Mouse (Mus musculus) forebrain, embryonic 12.5 days (tissue): ENCODE measurements around the gene Uap1l1. TPM values are rescaled to one million over a fixed set of nuclear protein-coding genes. Genes with fewer than 3 reads are reported as not detected.

Source experiments
- ATAC-seq: fragments of 200-750 bp; cut with Nextera tagmentation; 2 replicates; pipeline ENCODE4 v1.8.0; 2017; ENCODE audit warnings: moderate TSS enrichment; ENCODE audit not compliant: low FRiP score
- H3K27ac ChIP-seq: fragments of 300-500 bp; sonication (generic); 2 replicates; pipeline ENCODE4 v1.5.1; 2016; ENCODE audit warnings: mild to moderate bottlenecking
- H3K27me3 ChIP-seq: fragments of 300-500 bp; sonication (generic); 2 replicates; pipeline ENCODE4 v1.6.1; 2016; ENCODE audit warnings: mild to moderate bottlenecking
- H3K36me3 ChIP-seq: fragments of 300-500 bp; sonication (generic); replicated peaks from 2 replicates; pipeline ENCODE4 v1.6.1; 2016; ENCODE audit warnings: mild to moderate bottlenecking
- H3K4me1 ChIP-seq: fragments of 300-500 bp; sonication (generic); 2 replicates; pipeline ENCODE4 v1.6.1; 2016
- H3K4me2 ChIP-seq: fragments of 300-500 bp; sonication (generic); 2 replicates; pipeline ENCODE4 v1.6.1; 2016; ENCODE audit warnings: mild to moderate bottlenecking, moderate library complexity
- H3K4me3 ChIP-seq: fragments of 300-500 bp; sonication (generic); replicated peaks from 2 replicates; pipeline ENCODE4 v1.5.1; 2016; ENCODE audit warnings: mild to moderate bottlenecking
- H3K9ac ChIP-seq: fragments of 300-500 bp; sonication (generic); 2 replicates; pipeline ENCODE4 v1.6.1; 2016; ENCODE audit warnings: mild to moderate bottlenecking
- H3K9me3 ChIP-seq: fragments of 300-500 bp; sonication (generic); 2 replicates; pipeline ENCODE4 v1.6.1; 2016
- WGBS: fragments of 180-500 bp; shearing (Covaris S2); methylation state at CpG from one replicate; pipeline ENCODE4 v1.1.7; 2016; 5-methylcytosine and 5-hydroxymethylcytosine counted together
- polyA plus RNA-seq: library from polyadenylated mRNA; unstranded; fragments of >200 nt; fragmentation: Nextera tagmentation; extraction: Ambion mirVana; gene quantifications from 2 replicates; pipeline ENCODE4 v1.2.1, GENCODE M21; 2016

Uap1l1 gene
- polyA plus RNA-seq, 1 experiment from 2014 or later: 4.3 TPM

GRCm38 (mm10) chr2:25331470-25331869, 34.0 kb downstream of the Uap1l1 start:
- H3K27ac ChIP-seq: no peak overlapping the region
- H3K36me3 ChIP-seq: peaks cover 27% of the 10 kb centered on the region
- H3K9me3 ChIP-seq: no peaks in the 10 kb centered on the region
- WGBS: 67% methylated on average over 9 of the region's 9 CpGs
- peak overlapping the region; percentile 88; the same call in 1 of the 2 replicates for H3K9ac ChIP-seq
- no peak for ATAC-seq
- no peaks in the 10 kb centered on the region for H3K27me3 ChIP-seq
- peak overlapping the region; percentile 89 for H3K4me3 ChIP-seq
- peaks cover 15% of the 10 kb centered on the region for H3K4me1 ChIP-seq
- peak overlapping the region; percentile 92 for H3K4me2 ChIP-seq

GRCm38 (mm10) chr2:25328440-25328839, 37.0 kb downstream of the Uap1l1 start:
- H3K27me3 ChIP-seq: 0 out of 2 replicates have a peak, but pooled peaks cover 4% of the 10 kb centered on the region
- no peak for ATAC-seq
- H3K4me3 ChIP-seq: no peak overlapping the region
- H3K4me1 ChIP-seq: peaks cover 11% of the 10 kb centered on the region
- 33% methylated on average over 7 of the region's 7 CpGs for WGBS
- H3K9ac ChIP-seq: no peak overlapping the region
- no peaks in the 10 kb centered on the region for H3K36me3 ChIP-seq
- H3K27ac ChIP-seq: no peak overlapping the region
- H3K4me2 ChIP-seq: no peak overlapping the region
- H3K9me3 ChIP-seq: no peaks in the 10 kb centered on the region

GRCm38 (mm10) chr2:25326036-25326435, 39.4 kb downstream of the Uap1l1 start:
- Histone ChIP-seq H3K36me3 (no peaks in the 10 kb centered on the region), H3K27ac (no peak overlapping the region), H3K27me3 (peaks cover 20% of the 10 kb centered on the region), H3K9me3 (no peaks in the 10 kb centered on the region), H3K4me1 (peaks cover under 1% of the 10 kb centered on the region; the same call in 1 of the 2 replicates), H3K4me2 (no peak overlapping the region), H3K9ac (no peak overlapping the region), H3K4me3 (no peak overlapping the region)
- ATAC-seq: no peak
- 78% methylated on average over 2 of the region's 2 CpGs for WGBS

- Histone ChIP-seq H3K36me3 (no peaks in the 10 kb centered on the region), H3K4me3 (no peak overlapping the region), H3K9ac (no peak overlapping the region), H3K9me3 (no peaks in the 10 kb centered on the region), H3K27ac (no peak overlapping the region), H3K4me2 (no peak overlapping the region), H3K4me1 (peaks cover 10% of the 10 kb centered on the region), H3K27me3 (peaks cover 79% of the 10 kb centered on the region)
- WGBS: 39% methylated on average over 2 of the region's 2 CpGs
- ATAC-seq: no peak
Observed at GRCm38 (mm10) chr2:25320084-25320483, 45.4 kb downstream of the Uap1l1 start.

GRCm38 (mm10) chr2:25318971-25319773, 46.3 kb downstream of the Uap1l1 start, which contains the start of gene Grin1:
Gene Grin1, minus strand, starts transcription at chr2:25319187.
- Histone ChIP-seq H3K9ac (peak within 1 kb of the TSS; percentile 34; the same call in 1 of the 2 replicates), H3K4me1 (peaks cover 10% of the 10 kb centered on the region), H3K9me3 (no peaks in the 10 kb centered on the region), H3K27me3 (peaks cover 84% of the 10 kb centered on the region), H3K4me3 (peak within 1 kb of the TSS; percentile 45), H3K4me2 (peak within 1 kb of the TSS; percentile 65), H3K27ac (no peak within 1 kb of the TSS), H3K36me3 (no peaks in the 10 kb centered on the region)
- ATAC-seq: peak; percentile 78
- 9% methylated on average over 58 of the region's 58 CpGs for WGBS

GRCm38 (mm10) chr2:25318119-25318966, 47.1 kb downstream of the Uap1l1 start:
- Histone ChIP-seq H3K36me3 (no peaks in the 10 kb centered on the region), H3K27me3 (peaks cover 93% of the 10 kb centered on the region), H3K9ac (peak overlapping the region; percentile 34; the same call in 1 of the 2 replicates), H3K4me3 (peak overlapping the region; percentile 45), H3K27ac (no peak overlapping the region), H3K9me3 (no peaks in the 10 kb centered on the region), H3K4me2 (peak overlapping the region; percentile 65), H3K4me1 (peaks cover 10% of the 10 kb centered on the region)
- WGBS: 5% methylated on average over 31 of the region's 31 CpGs
- ATAC-seq: peak; percentile 41

GRCm38 (mm10) chr2:25311491-25311891, 54.0 kb downstream of the Uap1l1 start:
- Histone ChIP-seq H3K4me3 (no peak overlapping the region), H3K36me3 (no peaks in the 10 kb centered on the region), H3K27ac (no peak overlapping the region), H3K4me2 (no peak overlapping the region), H3K27me3 (peaks cover 100% of the 10 kb centered on the region), H3K4me1 (no peaks in the 10 kb centered on the region), H3K9me3 (no peaks in the 10 kb centered on the region), H3K9ac (no peak overlapping the region)
- WGBS: 7% methylated on average over 11 of the region's 11 CpGs
- no peak for ATAC-seq

- 3% methylated on average over 22 of the region's 22 CpGs for WGBS
- no peaks in the 10 kb centered on the region for H3K36me3 ChIP-seq
- no peak overlapping the region for H3K9ac ChIP-seq
- H3K4me2 ChIP-seq: no peak overlapping the region
- no peak overlapping the region for H3K27ac ChIP-seq
- no peaks in the 10 kb centered on the region for H3K9me3 ChIP-seq
- ATAC-seq: no peak
- H3K4me3 ChIP-seq: no peak overlapping the region
- H3K27me3 ChIP-seq: peaks cover 100% of the 10 kb centered on the region
- no peaks in the 10 kb centered on the region for H3K4me1 ChIP-seq
Observed at GRCm38 (mm10) chr2:25310969-25311368, 54.5 kb downstream of the Uap1l1 start.

GRCm38 (mm10) chr2:25310180-25310579, 55.3 kb downstream of the Uap1l1 start:
- 57% methylated on average over 10 of the region's 10 CpGs for WGBS
- no peak for ATAC-seq
- peaks cover 99% of the 10 kb centered on the region for H3K27me3 ChIP-seq
- H3K4me2 ChIP-seq: no peak overlapping the region
- H3K27ac ChIP-seq: no peak overlapping the region
- H3K36me3 ChIP-seq: no peaks in the 10 kb centered on the region
- H3K4me3 ChIP-seq: no peak overlapping the region
- no peak overlapping the region for H3K9ac ChIP-seq
- H3K4me1 ChIP-seq: 0 out of 2 replicates have a peak, but pooled peaks cover 4% of the 10 kb centered on the region
- no peaks in the 10 kb centered on the region for H3K9me3 ChIP-seq

Other genes with a start within 250 kb of the Uap1l1 start
- gene Nrarp, start 184.9 kb downstream of the Uap1l1 start, polyA plus RNA-seq: 76.8 and 81.0 TPM in 2 replicates
- gene Tor4a, start 168.8 kb downstream of the Uap1l1 start, polyA plus RNA-seq: 0.62 and 1.0 TPM in 2 replicates
- gene Nelfb, start 154.2 kb downstream of the Uap1l1 start, polyA plus RNA-seq: 106 and 111 TPM in 2 replicates
- not detected in 2 replicates for gene Stpg3, start 151.0 kb downstream of the Uap1l1 start, polyA plus RNA-seq
- 0.46 and 0.87 TPM in 2 replicates for gene Fam166a, start 146.9 kb downstream of the Uap1l1 start, polyA plus RNA-seq
- 496 and 501 TPM in 2 replicates for gene Tubb4b, start 141.0 kb downstream of the Uap1l1 start, polyA plus RNA-seq
- gene Slc34a3, start 131.3 kb downstream of the Uap1l1 start, polyA plus RNA-seq: not detected in 2 replicates
- gene Rnf224, start 128.9 kb downstream of the Uap1l1 start, polyA plus RNA-seq: not detected in 2 replicates
- 30.2 and 37.9 TPM in 2 replicates for gene Rnf208, start 123.4 kb downstream of the Uap1l1 start, polyA plus RNA-seq
- gene Cysrt1, start 123.2 kb downstream of the Uap1l1 start, polyA plus RNA-seq: not detected in 2 replicates
- gene AL732309.1, start 118.8 kb downstream of the Uap1l1 start, polyA plus RNA-seq: 4.2 and 6.0 TPM in 2 replicates
- 17.6 and 18.1 TPM in 2 replicates for gene Tmem203, start 110.2 kb downstream of the Uap1l1 start, polyA plus RNA-seq
- 9.3 and 10.0 TPM in 2 replicates for gene Tprn, start 103.1 kb downstream of the Uap1l1 start, polyA plus RNA-seq
- gene Ssna1, start 93.2 kb downstream of the Uap1l1 start, polyA plus RNA-seq: 207 and 224 TPM in 2 replicates
- 134 and 141 TPM in 2 replicates for gene Anapc2, start 93.2 kb downstream of the Uap1l1 start, polyA plus RNA-seq
- not detected in 2 replicates for gene Tmem210, start 77.5 kb downstream of the Uap1l1 start, polyA plus RNA-seq
- gene Lrrc26, start 75.8 kb downstream of the Uap1l1 start, polyA plus RNA-seq: not detected in 2 replicates
- 2.2 and 5.6 TPM in 2 replicates for gene Grin1, start 46.5 kb downstream of the Uap1l1 start, polyA plus RNA-seq
- gene Man1b1, start 33.3 kb downstream of the Uap1l1 start, polyA plus RNA-seq: 74.8 and 80.8 TPM in 2 replicates
- gene Dpp7, start 9.3 kb downstream of the Uap1l1 start, polyA plus RNA-seq: 18.0 and 19.9 TPM in 2 replicates
- gene Sapcd2, start 6.6 kb upstream of the Uap1l1 start, polyA plus RNA-seq: 60.8 and 67.8 TPM in 2 replicates
- 0.22 TPM in 1 of 2 replicates, not detected in the other for gene Entpd2, start 30.2 kb upstream of the Uap1l1 start, polyA plus RNA-seq
- gene Npdc1, start 33.7 kb upstream of the Uap1l1 start, polyA plus RNA-seq: 192 and 198 TPM in 2 replicates
- gene Fut7, start 57.6 kb upstream of the Uap1l1 start, polyA plus RNA-seq: 0.14 TPM in 1 of 2 replicates, not detected in the other
- 10.9 and 12.5 TPM in 2 replicates for gene Abca2, start 63.0 kb upstream of the Uap1l1 start, polyA plus RNA-seq
- gene Clic3, start 91.2 kb upstream of the Uap1l1 start, polyA plus RNA-seq: 1.1 and 2.0 TPM in 2 replicates
- gene Paxx, start 95.4 kb upstream of the Uap1l1 start, polyA plus RNA-seq: 34.5 and 39.1 TPM in 2 replicates
- 0.69 and 1.3 TPM in 2 replicates for gene Ptgds, start 104.4 kb upstream of the Uap1l1 start, polyA plus RNA-seq
- gene Lcn12, start 128.2 kb upstream of the Uap1l1 start, polyA plus RNA-seq: not detected in 2 replicates
- 102 and 110 TPM in 2 replicates for gene Fbxw5, start 135.1 kb upstream of the Uap1l1 start, polyA plus RNA-seq
- 4.7 and 5.4 TPM in 2 replicates for gene C8g, start 136.0 kb upstream of the Uap1l1 start, polyA plus RNA-seq
- gene Traf2, start 181.3 kb upstream of the Uap1l1 start, polyA plus RNA-seq: 33.8 and 36.8 TPM in 2 replicates
- gene Edf1, start 192.2 kb upstream of the Uap1l1 start, polyA plus RNA-seq: 332 and 360 TPM in 2 replicates
- gene Mamdc4, start 209.2 kb upstream of the Uap1l1 start, polyA plus RNA-seq: 5.2 and 5.9 TPM in 2 replicates
- gene Phpt1, start 209.5 kb upstream of the Uap1l1 start, polyA plus RNA-seq: 154 and 158 TPM in 2 replicates
- 0.91 and 1.5 TPM in 2 replicates for gene Ajm1, start 216.1 kb upstream of the Uap1l1 start, polyA plus RNA-seq
- gene Rabl6, start 242.8 kb upstream of the Uap1l1 start, polyA plus RNA-seq: 76.6 and 76.8 TPM in 2 replicates